Mouse (Mus musculus) liver, adult 2 months (tissue): ENCODE measurements around the gene Mpv17l2. TPM values are rescaled to one million over a fixed set of nuclear protein-coding genes. Genes with fewer than 3 reads are reported as not detected.

Experiments used
- DNase-seq: peaks from one replicate; pipeline ENCODE4 v3.0.0-alpha.2; 2011; ENCODE audit warnings: low read depth, low spot score; ENCODE audit errors: extremely low read depth
- H3K27ac ChIP-seq: fragments of 200-500 bp; replicated peaks from 2 replicates; pipeline ENCODE4 v1.5.1; 2012; ENCODE audit warnings: low read depth, mild to moderate bottlenecking, control low read depth, inconsistent platforms, low read length; ENCODE audit not compliant: insufficient read depth
- H3K27me3 ChIP-seq: fragments of 200-500 bp; 2 replicates; pipeline ENCODE4 v1.6.1; 2012; ENCODE audit warnings: mild to moderate bottlenecking, moderate library complexity, low read length, inconsistent platforms; ENCODE audit not compliant: control insufficient read depth, insufficient read depth
- H3K36me3 ChIP-seq: fragments of 200-500 bp; 2 replicates; pipeline ENCODE4 v1.6.1; 2012; ENCODE audit warnings: low read length, inconsistent platforms; ENCODE audit not compliant: control insufficient read depth, insufficient read depth
- H3K4me1 ChIP-seq: fragments of 200-500 bp; 2 replicates; pipeline ENCODE4 v1.6.1; 2011; ENCODE audit warnings: low read length; ENCODE audit not compliant: control insufficient read depth, insufficient read depth
- H3K4me3 ChIP-seq: fragments of 200-500 bp; 2 replicates; pipeline ENCODE4 v1.5.1; 2011; ENCODE audit warnings: low read depth, mild to moderate bottlenecking, control low read depth, low read length, moderate library complexity; ENCODE audit not compliant: insufficient read depth
- H3K79me2 ChIP-seq: fragments of 200-500 bp; 2 replicates; pipeline ENCODE4 v1.6.1; 2012; ENCODE audit warnings: inconsistent platforms, mild to moderate bottlenecking, low read length, moderate library complexity; ENCODE audit not compliant: control insufficient read depth, insufficient read depth
- H3K9ac ChIP-seq: fragments of 200-500 bp; 2 replicates; pipeline ENCODE4 v1.6.1; 2012; ENCODE audit warnings: low read depth, mild to moderate bottlenecking, control low read depth, inconsistent platforms, low read length
- CTCF ChIP-seq: fragments of 200-500 bp; IDR thresholded peaks from 2 replicates; pipeline ENCODE4 v1.5.1; 2011; ENCODE audit warnings: low read depth, low read length, control low read depth
- POLR2A ChIP-seq: fragments of 200-500 bp; IDR thresholded peaks from 2 replicates; pipeline ENCODE4 v1.6.1; 2011; ENCODE audit warnings: low read length, control low read depth; ENCODE audit not compliant: insufficient read depth; ENCODE audit errors: extremely low read depth
- WGBS: fragments of 180-500 bp; shearing (Covaris S2); methylation state at CpG from one replicate; pipeline ENCODE4 v1.1.7; 2018; 5-methylcytosine and 5-hydroxymethylcytosine counted together
- polyA plus RNA-seq: library from polyadenylated mRNA; depleted of rRNA; stranded (reverse); fragments of >200 nt; gene quantifications from 2 replicates; pipeline ENCODE4 v1.2.3, GENCODE M21; 2012
- total RNA-seq: library from RNA; depleted of rRNA; stranded (reverse); fragments of >200 nt; gene quantifications from 2 replicates; pipeline ENCODE4 v1.2.3, GENCODE M21; 2014

Gene Mpv17l2
- total and polyA plus RNA-seq, 2 experiments = 13.7 to 33.9 TPM

DNA sequence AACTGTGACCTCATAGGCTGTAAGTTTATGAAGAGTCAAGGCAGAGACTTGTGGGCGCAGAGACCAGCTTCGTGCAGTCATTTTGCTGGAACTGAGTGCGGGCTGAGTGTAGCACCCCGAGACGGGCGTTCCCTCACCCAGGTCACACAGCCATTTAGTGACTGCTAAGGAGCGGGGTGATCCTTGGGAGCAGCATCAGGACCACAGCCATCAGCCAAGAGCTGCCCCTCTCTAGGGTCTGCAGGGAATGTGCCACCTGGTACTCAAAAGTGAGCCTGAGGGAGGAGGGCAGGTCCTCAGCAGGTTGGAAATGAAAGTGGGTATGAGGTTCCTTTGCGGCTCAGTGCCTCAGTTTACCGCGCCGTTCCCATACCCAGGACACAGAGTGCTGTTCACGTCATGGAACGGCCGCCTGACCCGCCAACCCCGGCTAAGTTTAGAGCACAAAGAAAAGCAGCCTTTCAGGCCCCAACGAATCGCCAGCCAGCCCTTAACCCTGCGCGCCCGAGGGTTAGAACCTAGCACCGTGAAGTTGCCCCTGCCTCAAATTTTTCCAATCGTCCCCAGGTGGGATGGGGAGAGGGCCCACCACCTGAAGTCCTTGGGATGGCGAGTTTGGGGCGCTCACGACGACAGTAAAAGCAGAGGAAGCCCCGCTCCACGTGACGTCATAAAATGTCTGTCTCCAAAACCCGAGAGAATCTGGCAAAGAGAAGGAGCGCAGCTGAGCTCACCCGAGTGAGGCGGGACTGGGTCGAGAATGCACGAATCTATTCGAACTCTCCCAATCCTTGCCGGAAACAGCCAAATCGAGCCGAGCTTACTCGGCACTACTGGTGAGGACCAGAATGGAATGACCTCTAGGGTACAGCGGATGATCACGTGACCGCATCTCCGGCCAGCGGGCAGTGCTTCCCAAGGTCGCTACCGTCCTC, 16.8 kb downstream of the Mpv17l2 start:
- peak overlapping the region; percentile 44 for H3K4me3 ChIP-seq
- H3K36me3 ChIP-seq = no peaks in the 10 kb centered on the region
- H3K27ac ChIP-seq = peak overlapping the region; percentile 56
- H3K9ac ChIP-seq = peak overlapping the region; percentile 61
- no peaks in the 10 kb centered on the region for H3K79me2 ChIP-seq
- peak; percentile 90 for DNase-seq
- H3K27me3 ChIP-seq = no peaks in the 10 kb centered on the region
- H3K4me1 ChIP-seq = peaks cover 3% of the 10 kb centered on the region; the same call in 1 of the 2 replicates
- WGBS = 14% methylated on average over 48 of the region's 48 CpGs
- TF ChIP-seq CTCF (no peak), POLR2A (0 out of 2 replicates have a peak, but pooled peaks have one; percentile 35)

DNA sequence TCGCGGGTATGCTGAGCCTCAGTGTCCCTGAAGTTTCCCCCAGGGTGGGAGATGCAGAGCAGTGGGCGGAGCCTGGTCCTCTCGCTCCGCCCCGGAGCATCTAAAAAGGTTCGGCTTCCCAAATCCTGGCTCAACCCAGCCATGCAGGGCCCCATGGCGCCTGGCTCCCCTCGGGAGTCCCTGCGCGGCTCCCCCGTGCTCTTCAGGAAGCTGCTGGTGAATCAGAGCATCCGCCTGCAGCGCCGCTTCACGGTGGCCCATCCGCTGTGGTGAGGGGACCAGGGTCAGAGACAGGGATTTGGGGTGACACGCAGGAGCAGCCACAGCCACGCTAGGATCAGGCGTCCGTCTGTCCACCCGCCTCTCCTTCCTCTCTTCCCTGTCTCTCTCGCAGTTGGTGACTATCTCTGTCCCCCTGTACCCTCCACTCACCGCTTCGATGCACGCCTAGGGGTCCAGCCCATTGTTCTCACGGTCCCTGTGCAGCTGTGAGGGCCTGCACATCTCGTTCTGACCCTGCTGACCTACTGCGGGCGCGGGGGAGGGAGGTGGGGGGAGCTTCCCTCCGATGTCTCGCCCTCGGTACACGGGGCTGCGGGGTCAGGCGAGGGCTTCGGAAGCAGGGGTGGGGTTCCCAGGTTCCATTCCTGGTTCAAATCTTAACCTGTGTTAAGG, 17.6 kb downstream of the Mpv17l2 start:
- no peaks in the 10 kb centered on the region for H3K27me3 ChIP-seq
- peak overlapping the region; percentile 56; the same call in 1 of the 2 replicates for H3K27ac ChIP-seq
- H3K9ac ChIP-seq = peak overlapping the region; percentile 61
- no peak for DNase-seq
- H3K36me3 ChIP-seq = no peaks in the 10 kb centered on the region
- TF ChIP-seq POLR2A (no peak), CTCF (no peak)
- no peaks in the 10 kb centered on the region for H3K79me2 ChIP-seq
- peaks cover 3% of the 10 kb centered on the region; the same call in 1 of the 2 replicates for H3K4me1 ChIP-seq
- peak overlapping the region; percentile 44; the same call in 1 of the 2 replicates for H3K4me3 ChIP-seq
- WGBS = 63% methylated on average over 38 of the region's 38 CpGs

- H3K4me1 ChIP-seq = peaks cover 3% of the 10 kb centered on the region; the same call in 1 of the 2 replicates
- H3K36me3 ChIP-seq = no peaks in the 10 kb centered on the region
- no peaks in the 10 kb centered on the region for H3K27me3 ChIP-seq
- no peak overlapping the region for H3K27ac ChIP-seq
- no peaks in the 10 kb centered on the region for H3K79me2 ChIP-seq
- no peak for DNase-seq
- TF ChIP-seq POLR2A (no peak), CTCF (no peak)
- WGBS = 84% methylated on average over 11 of the region's 11 CpGs
- H3K9ac ChIP-seq = no peak overlapping the region
- no peak overlapping the region for H3K4me3 ChIP-seq
Observed at GRCm38 (mm10) chr8:70742176-70742575, 18.6 kb downstream of the Mpv17l2 start.

- no peaks in the 10 kb centered on the region for H3K36me3 ChIP-seq
- H3K4me3 ChIP-seq = no peak overlapping the region
- DNase-seq = no peak
- no peak for TF ChIP-seq CTCF
- no peak for TF ChIP-seq POLR2A
- no peaks in the 10 kb centered on the region for H3K27me3 ChIP-seq
- H3K4me1 ChIP-seq = peaks cover 3% of the 10 kb centered on the region; the same call in 1 of the 2 replicates
- H3K79me2 ChIP-seq = no peaks in the 10 kb centered on the region
- WGBS = 84% methylated on average over 5 of the region's 5 CpGs
- no peak overlapping the region for H3K27ac ChIP-seq
- no peak overlapping the region for H3K9ac ChIP-seq
Observed at GRCm38 (mm10) chr8:70741661-70742060, 19.1 kb downstream of the Mpv17l2 start.

- TF ChIP-seq POLR2A (no peak), CTCF (no peak)
- Histone ChIP-seq H3K9ac (no peak overlapping the region), H3K27me3 (no peaks in the 10 kb centered on the region), H3K4me3 (no peak overlapping the region), H3K79me2 (no peaks in the 10 kb centered on the region), H3K36me3 (no peaks in the 10 kb centered on the region), H3K27ac (no peak overlapping the region), H3K4me1 (no peaks in the 10 kb centered on the region)
- DNase-seq = no peak
- WGBS = 84% methylated on average over 3 of the region's 3 CpGs
Observed at GRCm38 (mm10) chr8:70738211-70738610, 22.5 kb downstream of the Mpv17l2 start.

- no peak overlapping the region for H3K9ac ChIP-seq
- no peak overlapping the region for H3K4me3 ChIP-seq
- no peaks in the 10 kb centered on the region for H3K79me2 ChIP-seq
- H3K4me1 ChIP-seq = no peaks in the 10 kb centered on the region
- TF ChIP-seq POLR2A (no peak), CTCF (no peak)
- no peak overlapping the region for H3K27ac ChIP-seq
- WGBS = 72% methylated on average over 5 of the region's 5 CpGs
- no peaks in the 10 kb centered on the region for H3K36me3 ChIP-seq
- H3K27me3 ChIP-seq = no peaks in the 10 kb centered on the region
- DNase-seq = no peak
Observed at GRCm38 (mm10) chr8:70737705-70738104, 23.0 kb downstream of the Mpv17l2 start.
